Mouse (Mus musculus) megakaryocyte, embryonic 14.5 days (primary cell): Measurements from ENCODE around the gene Plxna2.

ENCODE experiments used
- FLI1 ChIP-seq: IDR thresholded peaks from 2 replicates; pipeline ENCODE4 v1.6.1; 2012; ENCODE audit warnings: low read length, inconsistent platforms, mixed read lengths
- GATA1 ChIP-seq: IDR thresholded peaks from 3 replicates; pipeline ENCODE4 v1.6.1; 2012; ENCODE audit warnings: mixed read lengths, low read length, inconsistent platforms, borderline replicate concordance

GRCm38 (mm10) chr1:194714138-194715031 is 96.4 kb downstream of the Plxna2 start:
- TF ChIP-seq FLI1 (no peak), GATA1 (no peak)
